Mouse (Mus musculus) heart, postnatal 14 days (tissue): ENCODE measurements around the gene Cemip. TPM values are rescaled to one million over a fixed set of nuclear protein-coding genes. Genes with fewer than 3 reads are reported as not detected.
A peak's percentile ranks its signal among the peaks of the same experiment; 100 is the strongest.
"Not testable (repeated sequence)": the region's sequence is repeated elsewhere in the genome, so short reads cannot be mapped to it uniquely, and the experiment has no call there.

Experiments
- DNase-seq, 2 experiments: peaks; one replicate each; pipeline ENCODE4 v3.0.0; 2021 to 2022
- intact Hi-C: fragments of 180-260 bp; cut with DNase I; formaldehyde crosslinking; loops from one replicate; pipeline ENCODE4 v1.15.1; 2025
- long read RNA-seq, 2 experiments: library from polyadenylated mRNA; stranded (forward); transcript quantifications; one replicate each; pipeline ENCODE4 v2.0.0; 2021
- total RNA-seq, 2 experiments: library from RNA; stranded (reverse); gene quantifications; 2 replicates each; pipeline ENCODE4 v1.2.3; 2021

The Cemip gene
- under 1 TPM; 0.41 to 0.68 TPM for total RNA-seq
- long read RNA-seq, experiment 1: 0 reads
- long read RNA-seq, experiment 2: 0 reads

GRCm38 (mm10) chr7:84086039-84086829 is at the start of gene Cemip:
Gene Cemip, minus strand, starts transcription at chr7:84086502.
- DNase-seq: peak; percentile 85 to 90
- intact Hi-C loops: loop anchor here (1.0 to 2.0 kb wide), 4 partner anchors 65 to 269 kb away; partner anchors contain the start of gene Abhd17c

DNA sequence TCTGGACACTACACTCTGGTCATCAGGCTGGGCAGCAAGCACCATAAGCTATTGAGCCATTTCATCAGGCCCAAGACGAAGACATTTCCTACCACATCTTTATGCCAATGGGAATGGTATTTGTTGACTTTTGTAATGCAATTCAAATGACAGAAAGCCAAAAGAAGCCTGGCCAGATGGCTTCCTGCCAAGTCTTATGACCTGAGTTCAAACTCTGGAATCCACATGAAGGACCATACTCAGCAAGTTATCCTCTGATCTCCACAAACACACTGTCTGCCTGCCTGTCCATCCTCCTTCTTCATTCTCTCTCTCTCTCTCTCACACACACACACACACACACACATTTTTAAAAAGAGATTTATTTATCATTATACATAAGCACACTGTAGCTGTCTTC is 46.4 kb upstream of the Cemip start:
- peak in 1 of 2 experiments; percentile 46 for DNase-seq
- intact Hi-C loops: no loop called here

DNA sequence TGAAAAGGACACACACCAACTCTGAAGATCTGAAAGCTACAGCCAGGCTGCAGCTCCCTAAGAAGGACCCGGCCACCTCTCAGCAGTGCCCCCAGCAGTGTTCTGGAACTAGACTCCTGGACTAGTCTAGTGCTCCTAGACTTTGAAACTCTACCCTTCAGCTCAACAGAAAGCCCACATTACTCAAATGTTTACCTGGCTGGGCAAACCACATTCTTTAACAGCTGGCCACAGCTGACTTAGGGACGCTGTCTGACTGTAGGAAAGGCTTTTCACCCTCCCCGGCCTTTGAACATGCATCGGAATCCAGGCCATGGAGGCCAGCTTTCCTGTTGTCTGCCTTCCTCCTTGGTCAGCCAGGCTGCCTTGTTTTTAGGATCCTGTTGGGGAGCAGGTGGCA is 45.4 kb upstream of the Cemip start:
- DNase-seq: no peak
- intact Hi-C loops: no loop called here

DNA sequence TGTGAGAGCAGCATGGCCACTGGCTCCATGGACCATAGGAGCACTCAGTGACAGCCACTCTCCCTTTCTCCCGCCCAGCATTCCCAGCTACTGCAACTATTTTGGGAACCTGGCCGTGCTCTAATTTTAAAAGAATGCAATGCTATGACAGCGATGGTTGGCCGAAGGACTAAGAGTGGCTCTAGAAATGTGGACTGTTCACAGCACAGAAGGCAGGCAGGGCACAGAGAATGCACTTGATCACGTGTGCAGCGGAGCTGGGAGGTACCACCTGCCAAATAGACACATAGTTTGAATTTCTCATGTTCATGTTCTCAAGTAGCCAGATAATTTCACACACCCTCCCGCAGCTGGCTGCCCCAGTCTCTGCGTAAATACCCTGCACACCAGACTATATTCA is 42.4 kb upstream of the Cemip start:
- peak; percentile 54 to 69 for DNase-seq
- intact Hi-C loops: no loop called here

GRCm38 (mm10) chr7:84125730-84126129 is 39.4 kb upstream of the Cemip start:
- intact Hi-C loops: no loop called here
- DNase-seq: no peak

GRCm38 (mm10) chr7:84123651-84124050 is 37.3 kb upstream of the Cemip start:
- intact Hi-C loops, DNase-seq: not testable (repeated sequence)

DNA sequence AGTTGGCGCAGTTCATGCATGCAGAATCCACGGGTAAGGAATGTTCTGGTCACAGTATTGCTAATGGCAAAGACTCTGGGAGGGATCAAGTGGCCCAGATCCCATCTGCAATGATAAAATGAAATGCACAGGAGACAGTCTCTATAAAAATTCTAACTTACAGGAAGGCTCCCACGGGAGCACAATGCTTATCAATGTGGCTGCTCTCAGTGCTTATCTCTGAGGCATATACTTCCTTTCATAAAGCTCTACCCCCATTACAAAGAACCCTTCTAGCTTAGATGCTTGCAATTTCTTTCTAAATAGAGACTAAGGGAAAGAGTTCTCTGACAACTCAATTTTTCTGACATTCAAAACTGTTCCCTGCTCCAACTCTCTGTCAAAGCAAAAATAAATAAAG is 35.5 kb upstream of the Cemip start:
- intact Hi-C loops: no loop called here
- DNase-seq: no peak

- no peak for DNase-seq
- intact Hi-C loops: no loop called here
Measured at GRCm38 (mm10) chr7:84120142-84120760, 33.9 kb upstream of the Cemip start.

DNA sequence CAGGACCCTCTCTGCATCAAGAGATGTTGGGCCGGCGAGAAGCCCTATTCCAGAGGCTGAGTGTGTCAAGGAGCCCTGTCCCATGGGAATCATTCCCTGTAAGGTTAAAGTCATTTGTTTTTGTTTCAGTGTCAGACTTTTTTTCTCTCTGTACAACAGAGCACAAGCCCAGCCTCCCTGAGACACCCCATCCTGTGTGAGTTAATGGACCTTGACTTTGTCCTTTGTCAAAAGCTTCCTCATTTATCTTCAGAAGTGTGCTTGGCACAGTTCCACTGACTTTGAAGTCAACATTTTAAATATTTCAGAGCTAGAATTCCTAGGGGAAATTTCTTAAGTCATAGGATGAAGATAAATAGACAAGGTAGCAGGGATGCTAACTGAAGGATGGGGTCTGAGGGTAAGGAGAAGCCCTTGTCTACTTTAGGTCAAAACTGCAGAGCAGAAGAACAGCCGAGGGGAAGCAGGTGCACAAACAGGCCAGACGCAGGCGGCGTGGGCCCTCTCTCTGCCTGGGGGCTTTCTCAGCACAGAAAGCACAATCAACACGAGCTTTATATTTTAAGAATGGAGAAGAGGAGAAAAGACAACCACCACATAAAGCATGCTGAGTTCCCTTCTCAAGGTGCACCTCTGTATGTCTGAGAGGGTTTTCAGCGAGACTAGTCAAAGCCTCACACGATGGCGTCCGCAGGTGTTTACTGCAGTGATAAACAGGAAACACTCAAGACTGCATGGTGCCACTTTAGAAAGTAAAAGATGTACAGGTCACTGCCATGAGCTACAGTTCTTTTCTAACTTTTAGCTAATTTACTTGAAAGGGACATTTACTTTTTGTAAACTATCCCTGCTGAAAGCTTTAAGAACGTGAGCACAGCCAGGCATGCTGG is 33.2 kb upstream of the Cemip start:
- intact Hi-C loops: loop anchor here (5.0 kb wide), 1 partner anchor 33 kb away; the partner anchor contains the start of gene Abhd17c
- no peak for DNase-seq

DNA sequence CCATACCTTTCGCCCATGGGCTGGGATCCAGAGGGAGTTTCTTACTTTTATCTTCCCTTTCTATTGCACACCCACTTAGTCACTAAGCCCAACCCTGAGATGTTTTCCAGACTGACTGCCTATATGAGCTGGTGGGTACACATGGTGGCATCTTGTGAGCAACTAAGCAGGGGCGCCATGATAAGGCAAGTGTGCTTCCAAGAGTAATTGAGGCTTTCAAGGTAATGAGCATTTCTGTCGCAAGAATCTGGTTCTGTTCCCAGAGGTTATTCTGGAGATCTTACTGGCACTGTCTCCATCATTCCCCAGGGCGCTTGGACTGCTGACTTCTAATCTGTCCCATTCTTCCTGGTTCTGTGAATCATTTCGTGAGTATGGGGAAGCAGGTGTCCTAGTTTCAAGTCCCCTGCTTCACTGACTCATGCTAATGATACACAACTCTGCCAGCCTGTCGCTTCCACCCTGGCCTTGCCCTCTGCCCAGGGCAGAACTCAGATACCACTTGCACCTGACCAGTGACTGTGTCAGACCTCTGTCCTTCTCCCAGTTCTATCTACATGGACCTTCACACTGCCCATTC is 31.3 kb upstream of the Cemip start:
- intact Hi-C loops: loop anchor here (5.0 kb wide), 1 partner anchor 35 kb away; the partner anchor contains the start of gene Abhd17c
- DNase-seq: no peak

DNA sequence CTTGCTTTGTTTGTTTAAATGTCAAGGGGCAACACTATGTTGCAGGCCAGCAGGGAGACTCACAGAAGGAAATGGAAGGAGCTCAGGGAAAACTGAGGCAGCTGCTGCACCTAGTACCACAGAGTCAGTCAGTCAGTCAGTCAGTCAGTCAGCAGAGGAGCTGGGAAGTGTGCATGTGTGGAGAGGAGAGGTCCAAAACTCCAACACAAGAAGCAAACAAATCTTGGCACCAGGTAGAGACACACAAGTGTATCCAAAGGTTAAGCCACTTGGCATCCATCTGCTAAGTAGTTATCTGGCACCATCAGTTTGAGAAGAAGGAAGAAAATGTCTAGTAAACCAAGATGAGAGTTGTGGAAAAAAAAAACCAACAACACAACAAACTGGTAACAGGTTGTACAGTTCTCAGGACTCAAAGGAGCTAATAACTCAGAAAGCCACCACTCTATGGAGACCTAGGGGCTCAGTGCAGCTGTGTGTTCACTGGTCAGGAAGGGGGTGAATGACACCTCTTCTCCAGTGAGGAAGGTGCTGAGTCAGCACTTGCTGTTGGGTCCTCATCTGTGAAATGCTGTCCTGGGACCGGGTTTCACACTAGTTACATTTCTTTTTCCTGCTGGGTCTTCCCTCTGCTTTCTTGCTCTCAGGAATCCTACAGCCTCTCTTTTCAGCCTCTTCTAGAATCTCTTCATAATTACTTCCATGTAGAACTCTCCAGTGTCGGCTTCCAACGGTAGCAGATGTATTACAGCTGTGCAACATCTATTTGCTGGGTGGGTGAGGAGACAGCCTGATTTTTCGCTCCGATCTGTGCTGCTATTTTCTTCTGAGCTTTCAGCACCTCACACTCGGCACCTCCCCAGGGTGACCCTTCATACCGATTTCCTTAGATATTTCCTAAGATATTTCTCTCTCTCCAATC is 30.6 kb upstream of the Cemip start:
- intact Hi-C loops: loop anchor here (5.0 kb wide), 1 partner anchor 35 kb away; the partner anchor contains the start of gene Abhd17c
- DNase-seq: peak; percentile 25 to 32

- DNase-seq: no peak
- intact Hi-C loops: loop anchor here (5.0 kb wide), 1 partner anchor 37 kb away; the partner anchor contains the start of gene Abhd17c
Measured at GRCm38 (mm10) chr7:84115385-84115784, 29.1 kb upstream of the Cemip start.

DNA sequence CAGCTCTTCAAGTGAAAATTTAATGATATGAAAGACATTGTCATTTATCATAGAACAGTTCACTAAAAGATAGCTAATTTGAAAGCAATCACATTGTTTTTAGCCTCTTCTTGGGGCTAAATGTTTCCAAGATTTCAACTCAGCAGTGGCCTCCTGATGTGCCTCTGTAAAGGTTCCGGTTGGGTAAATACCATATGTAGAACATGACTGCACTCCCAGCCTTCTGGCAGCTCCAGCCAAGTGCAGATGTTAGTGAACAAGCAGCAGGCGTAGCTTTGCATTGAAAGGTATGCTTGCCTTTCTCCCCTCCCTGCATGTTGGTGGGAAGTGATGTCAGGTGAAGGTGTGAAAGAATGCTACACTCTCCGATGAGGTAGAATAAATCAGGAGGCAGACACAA is 28.5 kb upstream of the Cemip start:
- DNase-seq: no peak
- intact Hi-C loops: loop anchor here (5.0 kb wide), 1 partner anchor 38 kb away; the partner anchor contains the start of gene Abhd17c

- no peak for DNase-seq
- intact Hi-C loops: no loop called here
Measured at GRCm38 (mm10) chr7:84113035-84113390, 26.7 kb upstream of the Cemip start.

GRCm38 (mm10) chr7:84112351-84113034 is 26.2 kb upstream of the Cemip start:
- intact Hi-C loops: no loop called here
- DNase-seq: no peak

GRCm38 (mm10) chr7:84111716-84112350 is 25.5 kb upstream of the Cemip start:
- no peak for DNase-seq
- intact Hi-C loops: no loop called here

GRCm38 (mm10) chr7:84106942-84107341 is 20.6 kb upstream of the Cemip start:
- intact Hi-C loops: no loop called here

GRCm38 (mm10) chr7:84102589-84102988 is 16.3 kb upstream of the Cemip start:
- DNase-seq: no peak
- intact Hi-C loops: no loop called here

More at GRCm38 (mm10) chr7:84106942-84107341, 20.6 kb upstream of the Cemip start:
- DNase-seq: no peak
